Mouse (Mus musculus): ENCODE results near the gene Tmcc1. TPM values are rescaled to one million over a fixed set of nuclear protein-coding genes. Genes with fewer than 3 reads are reported as not detected.
"Not testable (repeated sequence)": the region's sequence is repeated elsewhere in the genome, so short reads cannot be mapped to it uniquely, and the experiment has no call there.

Gene Tmcc1
- total RNA-seq, 2 experiments from 2014 or later, result 32.3 to 37.7 TPM

DNA sequence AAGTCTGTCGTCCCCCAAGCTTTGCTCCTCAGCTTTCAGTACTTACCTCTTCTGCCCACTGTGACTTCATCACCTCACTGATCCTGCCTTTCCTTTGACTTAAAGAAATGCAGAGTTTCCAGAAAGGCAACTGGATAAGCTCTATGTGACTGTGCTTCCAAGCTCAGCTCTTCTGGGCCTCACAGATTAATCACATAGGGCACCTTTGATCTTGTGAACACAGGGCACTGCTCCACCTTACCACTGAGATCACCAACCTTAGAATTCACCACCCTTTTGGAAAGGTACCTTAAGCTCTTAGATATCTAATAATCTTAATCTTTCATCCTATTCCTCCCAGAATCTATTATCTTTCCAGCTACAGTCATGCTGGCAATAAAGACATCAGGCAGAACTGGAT is 111.0 kb downstream of the Tmcc1 start:
- intact Hi-C loops (cut with DNase I), result no loop called here
- no peak for DNase-seq

- no peak for DNase-seq
- intact Hi-C loops (cut with DNase I), result no loop called here
Observed at GRCm38 (mm10) chr6:116081375-116081774, 111.9 kb downstream of the Tmcc1 start.

GRCm38 (mm10) chr6:116080756-116081155 is 112.5 kb downstream of the Tmcc1 start:
- DNase-seq, result no peak
- intact Hi-C loops (cut with DNase I), result no loop called here

DNA sequence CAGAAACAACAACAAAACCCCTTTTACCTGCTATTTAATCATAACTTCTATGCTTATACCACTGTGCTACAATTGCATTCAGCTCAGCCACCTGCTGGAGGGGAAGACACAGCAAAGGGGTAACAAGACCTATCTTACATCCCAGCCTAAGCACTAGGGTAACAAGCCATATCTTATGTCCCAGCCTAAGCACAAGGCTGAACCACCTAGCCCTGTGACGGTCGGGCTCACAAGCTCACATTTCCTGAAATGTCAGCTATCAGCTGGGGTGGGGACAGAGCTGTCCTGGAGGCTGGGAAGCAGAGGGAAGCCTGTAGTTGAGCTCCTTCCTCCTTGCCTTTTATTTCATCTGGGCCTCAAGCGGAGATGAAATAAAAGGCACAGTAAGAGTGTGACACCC is 115.7 kb downstream of the Tmcc1 start:
- intact Hi-C loops (cut with DNase I), result no loop called here
- DNase-seq, result no peak

DNA sequence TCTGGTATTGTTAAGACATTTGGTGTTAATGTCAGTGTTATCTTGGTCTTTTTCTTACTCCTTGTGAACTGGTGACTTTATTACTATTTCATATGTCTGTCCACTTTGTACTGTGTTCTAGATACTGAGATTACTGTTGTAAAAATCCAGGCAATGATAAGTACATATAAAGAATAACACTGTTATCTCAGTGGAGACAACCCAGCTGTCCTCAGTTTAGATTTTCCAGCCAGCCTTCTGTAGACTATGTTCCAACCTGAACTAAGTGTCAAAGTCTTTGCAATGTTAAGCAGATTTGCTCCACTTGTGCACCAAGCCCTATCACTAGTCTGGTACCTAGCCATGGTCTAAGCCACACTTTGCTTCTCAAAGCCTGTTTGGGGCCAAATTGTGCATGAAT is 118.4 kb downstream of the Tmcc1 start:
- DNase-seq, result no peak
- intact Hi-C loops (cut with DNase I), result loop anchor here (5.0 kb wide), 1 partner anchor 47 kb away; no protein-coding TSS in a partner anchor

GRCm38 (mm10) chr6:116073610-116074009 is 119.7 kb downstream of the Tmcc1 start:
- no peak for DNase-seq
- intact Hi-C loops (cut with DNase I), result loop anchor here (2.0 to 5.0 kb wide), 2 partner anchors 17 to 49 kb away; no protein-coding TSS in a partner anchor

DNA sequence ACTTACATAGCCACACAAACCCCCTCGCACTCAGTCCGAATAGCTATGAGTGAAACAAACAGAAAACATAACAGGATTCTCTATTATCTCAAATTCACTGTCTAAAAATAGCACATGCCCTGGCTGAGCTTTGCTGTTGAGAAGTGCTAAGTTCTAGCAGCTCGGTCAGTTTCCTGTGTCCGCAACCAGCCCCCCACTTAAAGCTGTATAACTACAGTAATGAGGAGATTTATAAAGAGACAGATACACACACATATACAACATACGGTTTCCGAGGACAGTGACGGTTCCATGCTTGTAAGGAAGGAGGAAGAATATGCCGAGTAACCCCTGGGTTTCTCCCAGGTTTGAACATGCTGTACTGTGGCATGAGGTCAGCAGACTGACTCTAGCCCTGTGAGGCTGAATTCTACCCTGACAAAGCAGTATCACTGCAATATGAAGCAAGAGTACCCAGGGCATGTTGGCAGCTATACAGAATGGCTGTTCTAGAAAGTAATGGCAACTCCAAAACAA is 120.5 kb downstream of the Tmcc1 start:
- peak; percentile 38 to 72 for DNase-seq
- intact Hi-C loops (cut with DNase I), result loop anchor here (2.0 to 5.0 kb wide), 2 partner anchors 16 to 49 kb away; no protein-coding TSS in a partner anchor

DNA sequence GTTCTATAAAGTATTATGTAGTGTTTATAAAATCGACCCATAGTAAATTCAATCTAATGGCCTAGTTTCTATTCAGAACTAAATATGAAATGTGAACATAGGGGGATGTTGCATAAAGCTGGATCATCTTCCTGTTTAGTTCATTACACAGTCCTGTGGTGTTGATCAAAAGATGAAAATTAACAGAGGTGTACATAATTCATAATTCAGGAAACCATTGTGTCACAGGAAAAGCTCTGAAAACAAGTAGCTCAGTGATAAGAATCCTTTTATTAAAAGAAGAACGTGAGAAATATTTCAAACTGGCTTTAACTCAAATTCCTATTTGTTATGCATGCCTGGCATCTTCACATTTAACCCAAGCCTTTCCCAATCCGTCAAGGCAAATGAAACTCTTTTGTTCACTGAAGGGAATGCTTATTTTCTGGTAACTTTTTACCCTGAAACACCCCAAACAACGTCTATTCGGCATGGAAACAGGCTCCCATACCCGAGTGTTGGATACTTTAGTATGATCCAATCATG is 121.0 kb downstream of the Tmcc1 start:
- intact Hi-C loops (cut with DNase I), result loop anchor here (2.0 to 5.0 kb wide), 2 partner anchors 15 to 50 kb away; no protein-coding TSS in a partner anchor
- peak; percentile 24 to 63 for DNase-seq

GRCm38 (mm10) chr6:116071781-116072180 is 121.5 kb downstream of the Tmcc1 start:
- intact Hi-C loops (cut with DNase I), result loop anchor here (2.0 to 5.0 kb wide), 2 partner anchors 15 to 51 kb away; no protein-coding TSS in a partner anchor
- DNase-seq, result no peak

- no peak for DNase-seq
- intact Hi-C loops (cut with DNase I), result loop anchor here (5.0 kb wide), 1 partner anchor 52 kb away; no protein-coding TSS in a partner anchor
Observed at GRCm38 (mm10) chr6:116070558-116070957, 122.7 kb downstream of the Tmcc1 start.

GRCm38 (mm10) chr6:116063516-116063915 is 129.8 kb downstream of the Tmcc1 start:
- intact Hi-C loops (cut with DNase I), result no loop called here
- DNase-seq, result no peak

GRCm38 (mm10) chr6:116059542-116059941 is 133.7 kb downstream of the Tmcc1 start:
- DNase-seq; intact Hi-C loops (cut with DNase I): not testable (repeated sequence)

DNA sequence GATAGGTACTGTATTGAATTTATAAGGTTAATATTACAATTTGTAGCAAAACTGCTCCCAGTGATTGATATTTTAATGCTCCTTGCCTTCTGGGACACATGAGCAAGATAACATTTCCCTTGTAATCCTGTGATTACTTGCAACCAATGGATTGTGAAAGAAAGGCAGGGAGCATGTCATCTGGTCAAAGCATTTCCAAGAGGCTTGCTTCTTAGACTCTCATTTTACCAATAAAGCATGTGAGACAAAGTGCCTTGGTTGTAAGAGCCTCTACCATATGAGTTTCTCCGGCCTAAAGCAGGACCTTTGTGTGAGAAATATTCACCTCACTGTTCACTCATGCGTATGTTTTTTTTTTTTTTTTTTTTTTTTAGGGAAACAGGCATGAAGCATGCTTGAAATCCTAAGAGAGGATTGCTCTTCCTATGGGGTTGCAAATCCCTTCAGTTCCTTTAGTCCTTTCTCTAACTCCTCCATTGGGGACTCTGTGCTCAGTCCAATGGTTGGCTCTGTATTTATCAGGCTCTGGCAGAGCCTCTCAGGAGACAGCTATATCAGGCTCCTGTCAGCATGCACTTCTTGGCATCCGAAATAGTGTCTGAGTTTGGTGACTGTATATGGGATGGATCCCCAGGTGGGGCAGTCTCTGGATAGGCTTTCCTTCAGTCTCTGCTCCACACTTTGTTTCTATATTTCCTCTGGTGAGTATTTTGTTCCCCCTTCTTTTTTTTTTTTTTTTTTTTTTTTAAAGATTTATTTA is 134.6 kb downstream of the Tmcc1 start:
- intact Hi-C loops (cut with DNase I), result no loop called here
- DNase-seq, result no peak

DNA sequence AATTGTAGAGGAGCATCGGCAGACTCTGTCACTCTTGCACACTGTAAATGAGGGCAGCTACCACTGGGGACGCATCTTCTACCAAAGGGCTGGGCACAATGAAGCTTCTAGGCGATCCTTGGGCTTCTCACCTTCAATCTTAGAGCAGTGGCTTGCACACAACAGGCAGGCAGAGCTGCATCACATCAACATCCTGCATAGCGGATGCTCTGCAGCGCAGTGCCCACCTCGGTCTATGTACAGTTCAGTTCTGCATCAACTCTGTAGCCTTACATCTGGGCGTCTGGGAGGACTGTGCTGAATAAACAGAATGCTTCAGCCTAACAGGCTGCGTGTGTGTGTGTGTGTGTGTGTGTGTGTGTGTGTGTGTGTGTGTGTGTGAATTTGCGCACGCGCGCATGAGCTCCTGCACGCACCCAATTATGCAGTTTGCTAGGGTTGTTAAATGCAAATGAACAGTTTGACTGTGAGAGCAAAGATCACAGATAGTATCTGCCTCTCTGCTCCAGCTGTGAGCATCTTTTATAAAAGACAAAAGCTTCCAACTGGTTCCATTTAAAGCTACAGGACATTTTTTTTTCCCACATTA is 136.5 kb downstream of the Tmcc1 start:
- intact Hi-C loops (cut with DNase I), result loop anchor here (2.0 kb wide), 1 partner anchor 16 kb away; no protein-coding TSS in a partner anchor
- peak in 1 of 2 experiments; percentile 37 for DNase-seq

DNA sequence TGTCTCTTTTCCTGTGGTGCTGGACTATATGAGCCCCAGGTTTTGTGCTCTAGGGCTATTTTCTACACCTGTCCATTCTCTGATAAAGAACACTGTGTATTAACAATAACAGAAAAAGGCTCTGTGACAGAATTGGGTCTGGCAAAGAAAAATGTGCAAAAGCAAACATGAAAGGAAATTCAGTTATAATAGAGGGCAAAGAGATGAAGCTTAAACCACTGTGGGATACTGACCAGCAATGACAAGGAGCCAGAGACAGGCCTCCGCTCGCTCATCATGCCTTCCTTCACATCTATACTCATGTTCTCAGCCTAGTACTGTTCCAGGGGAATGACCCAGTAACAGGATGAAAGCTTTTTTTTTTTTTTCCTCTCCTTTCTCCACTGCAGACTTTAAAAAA is 137.5 kb downstream of the Tmcc1 start:
- intact Hi-C loops (cut with DNase I), result loop anchor here (2.0 kb wide), 1 partner anchor 17 kb away; no protein-coding TSS in a partner anchor
- DNase-seq, result no peak

- DNase-seq, result peak; percentile 56 to 67
- intact Hi-C loops (cut with DNase I), result no loop called here
Observed at GRCm38 (mm10) chr6:116055001-116055471, 138.2 kb downstream of the Tmcc1 start.

GRCm38 (mm10) chr6:116047896-116048295 is 145.4 kb downstream of the Tmcc1 start:
- intact Hi-C loops (cut with DNase I), result no loop called here
- DNase-seq, result no peak

GRCm38 (mm10) chr6:116047366-116047765 is 145.9 kb downstream of the Tmcc1 start:
- intact Hi-C loops (cut with DNase I), result no loop called here
- no peak for DNase-seq

DNA sequence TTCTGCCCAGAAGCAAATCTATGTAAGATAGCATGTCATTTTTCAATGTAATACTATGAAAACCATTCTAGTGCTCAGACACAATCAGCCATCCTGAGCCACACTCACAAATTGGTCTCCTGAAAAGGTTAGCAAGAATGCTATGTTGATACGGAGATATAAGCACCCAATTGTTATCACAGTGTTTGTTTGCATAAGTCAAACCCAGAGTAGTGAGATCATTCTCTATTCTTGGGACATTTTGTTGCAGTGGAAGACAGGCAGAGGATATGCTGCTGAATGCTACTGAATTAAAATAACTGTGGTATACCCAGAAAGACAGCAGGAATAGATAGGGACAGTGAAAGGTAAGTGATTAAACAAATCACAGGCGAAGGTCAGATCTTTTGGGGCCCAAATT is 149.2 kb downstream of the Tmcc1 start:
- intact Hi-C loops (cut with DNase I), result no loop called here
- DNase-seq, result no peak

GRCm38 (mm10) chr6:116038222-116038621 is 155.1 kb downstream of the Tmcc1 start:
- DNase-seq, result no peak
- intact Hi-C loops (cut with DNase I), result no loop called here

DNA sequence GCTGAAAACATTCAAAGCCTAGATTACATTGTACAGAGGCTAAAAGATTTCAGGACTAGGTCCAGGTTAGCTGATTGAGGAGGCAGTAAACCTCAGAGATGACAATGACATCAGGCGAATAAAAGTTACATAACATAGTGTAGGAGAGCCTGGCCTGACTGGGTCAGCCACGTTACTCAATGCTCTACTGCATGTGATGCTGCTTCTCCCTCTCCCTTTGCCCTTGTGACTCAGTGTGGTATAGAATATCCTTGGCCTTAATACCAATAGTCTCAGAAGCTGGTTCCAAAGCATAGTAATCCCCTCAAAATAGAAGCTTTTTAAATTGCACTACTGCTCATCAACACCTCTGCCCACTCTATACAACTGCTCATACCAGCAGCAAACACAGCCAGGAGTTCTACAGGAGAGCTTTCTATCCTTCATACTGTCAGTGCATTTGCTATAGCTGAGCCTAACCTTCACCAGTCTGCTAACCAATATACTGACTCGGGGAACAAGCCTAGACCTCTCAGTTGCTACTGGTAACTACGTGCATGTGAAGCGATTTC is 155.9 kb downstream of the Tmcc1 start:
- no peak for DNase-seq
- intact Hi-C loops (cut with DNase I), result no loop called here
